Mouse (Mus musculus): ENCODE data around the gene Kcne3.

Kcne3 gene

DNA sequence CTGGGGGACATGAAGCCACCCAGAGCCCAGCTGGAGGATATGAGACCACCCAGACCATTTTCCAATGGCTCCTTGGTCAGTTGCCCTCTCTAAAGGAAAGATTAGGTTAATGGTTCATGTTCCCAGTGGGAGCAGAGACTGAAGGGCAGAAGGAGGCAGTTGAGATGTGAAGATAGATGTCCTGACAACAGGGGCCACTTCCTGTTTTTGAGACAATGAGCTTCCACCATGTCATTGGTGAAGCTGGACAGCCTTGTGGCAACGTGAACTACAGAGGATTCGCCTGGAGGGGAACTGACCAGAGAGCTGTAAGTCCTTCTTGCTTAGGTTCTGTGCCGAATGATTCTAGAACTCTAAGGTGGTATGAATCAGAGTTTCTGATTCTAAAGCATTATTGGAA is at the start of gene Kcne3:
Kcne3 (plus strand) TSS at position 234 of the 400 bp plus-strand sequence.
- DNase-seq, result no peak

DNA sequence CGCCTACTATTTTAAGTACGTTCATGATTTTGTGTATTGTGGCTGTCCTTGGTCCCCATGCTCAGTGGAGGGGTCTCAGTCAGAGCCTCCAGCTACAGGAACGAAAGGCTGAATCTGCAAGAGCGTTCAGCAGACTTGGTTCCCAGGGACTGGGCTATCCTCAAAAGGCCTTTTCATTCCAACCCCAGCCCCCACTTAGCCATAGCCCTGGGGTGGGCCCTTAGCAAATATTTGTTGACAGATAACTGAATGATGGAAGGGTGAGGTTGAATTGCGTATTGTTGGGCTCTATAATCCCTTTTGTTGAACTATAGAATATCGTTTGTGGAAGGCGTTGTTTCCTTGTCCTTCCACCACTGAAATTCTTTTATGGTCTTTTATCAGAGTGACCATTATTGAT is 49.8 kb upstream of the Kcne3 start:
- no peak for DNase-seq

DNA sequence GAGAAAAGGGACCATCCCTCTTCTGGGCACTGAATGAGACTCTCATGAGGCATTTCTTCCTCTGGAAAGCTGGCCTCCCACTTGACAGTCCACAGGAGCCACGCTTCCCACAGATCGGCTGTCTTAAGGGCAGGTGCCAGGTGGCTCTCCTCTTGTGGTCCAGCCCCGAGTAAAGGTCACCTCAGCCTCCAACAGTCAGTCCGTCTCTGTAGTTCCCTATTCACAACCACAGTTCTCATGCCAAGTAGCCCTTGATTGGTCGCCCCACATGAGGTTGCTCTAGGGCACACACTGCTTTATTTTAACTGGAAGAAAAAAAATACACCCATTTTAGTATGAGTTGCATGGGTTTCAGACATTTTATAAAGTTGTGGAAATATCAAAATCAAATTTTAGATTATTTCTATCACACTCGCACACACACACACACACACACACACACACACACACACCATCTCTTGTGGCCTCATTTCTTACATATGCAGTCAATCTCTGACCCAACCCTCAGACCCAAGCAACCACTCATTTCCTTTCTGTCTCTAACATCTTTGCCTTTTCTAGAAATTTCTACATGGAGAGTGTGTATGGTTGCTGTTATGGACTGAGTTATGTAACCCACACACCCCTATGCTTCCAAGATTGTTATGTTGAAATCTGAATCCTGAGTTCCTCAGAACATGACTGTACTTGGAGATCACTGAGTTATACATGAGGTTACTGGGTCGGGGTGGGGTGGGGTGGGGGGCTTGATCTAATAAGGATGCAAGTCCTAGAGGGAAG is 47.9 kb upstream of the Kcne3 start:
- no peak for DNase-seq

DNA sequence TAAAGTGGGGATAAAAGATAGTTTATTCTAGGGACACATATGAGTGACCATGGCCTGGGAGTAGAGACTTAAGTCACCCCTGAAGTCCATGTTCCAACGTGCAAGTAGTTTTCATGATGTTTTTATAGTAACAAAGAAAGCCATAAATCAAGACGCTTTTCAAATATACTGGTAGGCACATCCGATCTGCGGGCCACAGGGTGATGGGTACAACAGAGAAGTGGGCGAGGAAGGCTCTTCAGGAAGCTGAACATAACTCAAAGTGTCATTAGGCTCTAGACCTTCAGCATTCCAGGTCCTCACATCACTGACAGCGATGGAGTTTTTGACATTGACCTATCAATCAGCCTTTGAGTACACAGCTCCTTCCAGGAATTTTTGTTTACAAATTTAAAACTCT is 45.7 kb upstream of the Kcne3 start:
- DNase-seq, result no peak

DNA sequence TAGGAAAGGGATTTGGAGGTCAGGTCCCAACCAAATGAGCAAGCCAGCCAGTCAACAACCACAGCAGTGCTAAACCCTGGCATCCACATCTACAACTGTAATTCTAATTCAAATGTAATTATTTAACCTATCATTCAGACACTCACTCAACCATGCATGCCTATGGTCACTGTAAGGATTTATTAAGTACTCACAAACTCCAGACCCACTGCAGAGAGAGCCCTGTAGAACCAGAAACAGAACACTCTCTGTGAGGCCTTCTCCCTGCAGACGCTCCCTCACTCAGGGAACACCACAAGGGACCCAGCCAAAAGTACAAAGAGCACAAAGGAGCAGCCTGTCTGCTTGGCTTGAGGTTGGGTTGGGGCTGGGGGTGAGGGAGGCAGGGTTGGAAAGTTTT is 43.9 kb upstream of the Kcne3 start:
- DNase-seq, result no peak

DNA sequence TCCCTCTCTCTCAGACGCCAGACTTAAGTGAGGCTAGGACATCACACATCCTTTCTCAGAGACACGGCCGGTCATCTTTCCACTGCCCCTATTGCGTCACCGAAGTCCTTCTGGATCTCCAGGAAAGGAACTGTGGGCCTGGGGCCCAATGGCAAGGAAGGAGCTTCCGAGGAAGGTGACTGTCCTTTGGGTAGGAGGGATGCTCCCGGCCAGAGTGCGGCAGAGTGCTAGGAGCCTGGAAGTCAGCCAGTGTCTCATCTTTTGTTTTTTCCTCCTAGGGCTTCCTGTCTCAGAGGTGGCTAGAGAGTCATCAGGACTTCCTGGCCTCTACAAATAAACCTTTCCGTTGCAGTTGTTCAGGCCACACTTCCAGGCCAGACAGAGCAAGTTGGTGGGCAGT is 39.3 kb upstream of the Kcne3 start:
- DNase-seq, result peak; percentile 61

DNA sequence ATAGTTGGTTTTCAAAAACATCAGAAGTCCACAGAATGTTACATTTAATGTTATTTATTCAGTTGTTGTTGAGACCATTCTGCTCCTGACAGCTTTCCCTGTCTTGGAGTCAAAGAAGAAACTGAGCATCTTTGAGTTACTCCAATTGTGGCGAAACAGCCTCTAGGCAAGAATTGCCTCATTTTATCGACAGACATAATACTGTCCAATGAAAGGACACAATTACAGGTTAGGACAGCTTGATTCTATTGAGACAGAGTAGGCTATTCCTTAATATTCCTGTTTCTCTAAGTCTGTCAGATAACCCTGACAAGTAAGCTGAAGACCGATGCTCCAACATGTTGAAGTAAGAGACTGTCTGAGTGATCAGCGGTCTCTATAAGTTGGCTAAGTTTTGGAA is 38.2 kb upstream of the Kcne3 start:
- no peak for DNase-seq

DNA sequence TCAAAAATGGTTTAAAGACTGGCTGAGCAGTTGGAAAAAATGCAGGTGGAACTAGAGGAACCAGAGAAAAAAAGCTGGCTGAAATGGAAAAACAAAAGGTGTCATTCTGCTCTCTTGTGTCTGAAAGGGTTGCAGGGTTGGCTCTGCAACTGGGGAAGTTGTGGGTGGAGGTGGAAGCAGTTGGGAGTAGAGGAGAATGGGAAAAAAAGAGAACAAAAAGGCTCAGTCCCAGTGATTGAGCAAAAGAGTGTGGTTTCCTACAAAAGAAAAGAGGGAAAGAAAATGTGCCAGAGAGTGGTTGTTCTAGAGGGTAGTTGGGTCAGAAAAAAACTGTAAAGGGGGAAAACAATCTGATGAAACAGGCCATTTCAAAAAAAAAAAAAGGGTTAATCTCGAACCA is 35.7 kb upstream of the Kcne3 start:
- no peak for DNase-seq

DNA sequence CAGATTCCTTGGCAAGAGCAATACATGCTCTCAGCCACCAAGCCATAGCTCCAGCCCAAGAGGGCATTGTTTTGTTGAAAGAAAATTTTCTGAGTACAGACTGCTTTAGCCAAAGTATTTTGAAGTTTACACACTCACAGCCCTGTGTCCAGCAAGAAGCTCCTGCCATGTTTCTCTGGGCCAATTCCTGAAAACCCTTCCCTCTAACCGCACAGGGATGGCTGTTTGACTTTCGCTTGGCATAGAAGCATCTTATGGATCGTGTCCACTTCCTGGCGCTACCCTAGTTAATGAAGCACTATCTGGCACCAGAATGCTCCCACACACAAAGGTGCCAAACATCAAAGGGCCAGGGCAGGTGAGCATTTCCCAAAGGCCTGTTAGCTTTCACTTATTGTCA is 27.7 kb upstream of the Kcne3 start:
- no peak for DNase-seq

DNA sequence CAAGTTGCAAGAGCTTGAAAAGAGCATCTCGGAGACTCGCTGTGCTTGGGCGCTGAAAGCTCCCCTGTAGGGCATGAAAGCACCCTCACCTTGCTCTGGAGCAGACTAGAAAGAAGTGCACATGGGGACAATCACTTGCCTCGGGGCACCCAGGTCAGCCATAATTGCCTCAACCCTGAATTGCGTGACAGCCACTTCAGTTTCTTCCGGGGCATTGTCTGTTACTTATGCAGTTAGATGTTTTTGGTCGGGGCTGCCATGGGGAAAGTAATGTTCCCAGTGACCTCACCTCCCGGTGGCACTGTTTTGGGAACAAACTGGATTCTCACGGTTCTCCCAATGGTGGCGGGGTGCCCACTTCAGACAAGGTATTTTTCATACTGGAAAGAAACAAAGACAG is 26.2 kb upstream of the Kcne3 start:
- peak; percentile 48 for DNase-seq

DNA sequence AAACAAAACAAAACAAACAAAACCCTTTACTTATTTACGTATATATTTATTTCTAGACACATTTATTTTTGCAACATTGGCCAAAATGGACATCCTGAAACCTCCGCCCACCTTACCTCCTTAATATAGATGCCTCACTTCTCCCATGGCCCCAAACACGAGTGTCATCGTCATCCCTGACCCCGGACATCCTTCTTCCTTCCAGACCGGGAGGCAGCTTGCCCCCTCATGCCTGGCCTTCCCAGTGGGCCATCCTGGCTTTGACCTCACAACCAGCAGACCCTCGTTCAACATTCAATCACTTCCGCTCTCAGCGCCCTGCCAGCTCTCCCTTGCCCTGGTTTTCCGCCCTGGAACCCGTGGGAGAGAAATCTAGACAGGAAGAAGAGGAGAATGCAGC is 25.7 kb upstream of the Kcne3 start:
- peak; percentile 25 for DNase-seq

DNA sequence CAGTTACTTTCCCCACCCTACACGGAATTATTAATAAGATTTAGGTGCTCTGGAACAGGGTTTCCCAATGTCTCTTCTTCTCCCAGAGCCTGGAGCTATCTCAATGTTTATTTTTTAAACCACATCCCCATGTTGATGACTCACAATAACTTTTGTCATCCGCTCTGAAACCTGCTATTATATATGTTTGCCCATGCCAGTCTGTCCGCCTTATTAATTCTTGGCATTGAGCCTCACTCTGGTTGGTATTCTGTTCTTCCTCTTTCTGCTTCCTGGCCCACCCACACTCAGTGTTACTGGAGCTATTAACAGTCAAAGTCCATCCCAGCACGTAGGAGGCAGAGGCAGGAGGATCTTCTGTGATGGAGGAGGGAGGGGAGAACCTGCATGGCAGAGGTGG is 18.6 kb upstream of the Kcne3 start:
- DNase-seq, result no peak

DNA sequence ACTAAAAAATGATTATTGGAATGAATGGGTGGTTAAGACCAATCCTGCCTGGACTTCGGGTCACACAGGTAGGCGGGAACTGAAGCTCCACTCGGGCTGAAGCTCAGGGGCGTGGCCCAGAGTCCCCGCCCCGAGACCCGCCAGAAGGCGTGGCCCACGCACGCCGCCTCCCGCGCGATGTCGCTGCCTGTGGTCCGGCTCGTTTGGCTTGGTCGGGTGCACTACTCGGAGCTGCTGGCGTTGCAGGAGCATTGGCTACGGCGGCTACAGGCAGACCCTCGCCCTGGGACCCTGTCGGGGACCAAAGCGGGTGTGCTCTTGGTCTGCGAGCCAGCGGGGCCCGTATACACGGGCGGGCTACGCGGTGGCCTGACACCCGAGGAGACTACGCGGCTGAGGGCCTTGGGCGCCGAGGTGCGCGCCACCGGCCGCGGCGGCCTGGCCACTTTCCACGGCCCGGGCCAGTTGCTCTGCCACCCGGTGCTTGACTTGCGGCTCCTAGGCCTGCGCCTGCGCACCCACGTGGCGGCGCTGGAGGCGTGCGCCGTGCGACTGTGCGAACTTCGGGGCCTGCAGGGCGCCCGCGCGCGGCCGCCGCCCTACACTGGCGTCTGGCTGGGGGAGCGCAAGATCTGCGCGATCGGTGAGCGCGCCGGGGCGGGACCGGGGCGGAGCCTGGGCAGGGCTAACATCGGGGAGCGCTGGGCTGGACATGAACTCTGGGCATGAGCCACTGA is 17.0 kb upstream of the Kcne3 start, which contains the start of gene Lipt2:
Lipt2 (plus strand) TSS at position 173 of the 737 bp plus-strand sequence.
- peak; percentile 95 for DNase-seq

DNA sequence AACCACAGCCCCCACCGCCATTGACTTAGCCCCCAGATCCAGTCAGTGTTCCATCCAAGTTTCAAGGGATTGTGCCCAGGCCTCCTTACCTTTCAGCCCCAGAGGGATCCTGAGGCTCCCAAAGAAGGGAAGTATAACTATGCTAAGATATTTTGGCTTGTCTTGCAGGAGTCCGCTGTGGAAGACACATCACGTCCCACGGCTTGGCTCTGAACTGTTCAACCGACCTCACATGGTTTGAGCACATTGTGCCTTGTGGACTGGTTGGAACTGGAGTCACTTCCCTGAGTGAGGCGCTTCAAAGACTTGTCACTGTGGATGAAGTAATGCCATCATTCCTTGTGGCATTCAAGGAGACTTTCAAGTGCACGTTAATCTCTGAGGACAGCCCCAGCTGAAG is 16.3 kb upstream of the Kcne3 start:
- DNase-seq, result no peak

DNA sequence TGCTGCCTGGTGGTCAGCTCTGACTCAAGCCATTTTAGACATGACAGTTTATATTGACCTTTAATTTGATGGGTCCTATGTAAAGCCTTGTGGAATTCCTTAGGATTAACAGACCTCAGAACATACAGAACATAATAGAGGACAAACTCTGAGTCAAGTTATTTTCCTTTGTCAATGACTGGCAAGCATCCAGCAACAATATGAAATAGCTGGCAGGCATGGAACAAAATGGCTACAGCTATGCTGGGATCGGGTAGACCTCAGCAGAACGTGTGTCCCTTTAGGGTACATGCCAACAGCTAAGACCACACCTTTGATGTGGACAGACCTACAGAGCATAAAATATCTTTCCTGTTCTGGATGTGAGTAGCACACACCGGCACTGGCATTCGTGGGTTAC is 12.8 kb upstream of the Kcne3 start:
- no peak for DNase-seq

DNA sequence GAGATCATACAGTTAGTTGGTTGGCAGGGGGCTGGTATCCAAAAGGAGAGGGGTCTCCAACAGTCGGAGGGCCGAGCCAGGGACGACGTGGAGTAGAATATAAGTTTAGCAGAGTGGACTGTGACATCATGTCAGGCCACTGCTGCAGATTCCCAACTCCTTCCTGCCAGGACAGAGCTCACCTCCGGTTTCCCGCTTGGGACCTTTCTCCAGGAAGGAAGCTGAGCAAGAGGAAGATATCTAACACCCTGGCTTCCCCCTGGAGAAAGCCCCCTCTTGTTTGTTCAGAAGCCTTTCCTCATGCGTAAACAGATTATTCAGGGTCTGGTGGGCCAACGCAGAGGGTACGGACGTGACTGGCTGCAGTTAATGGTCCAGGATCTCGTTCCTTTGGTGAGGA is 7.6 kb upstream of the Kcne3 start:
- peak; percentile 42 for DNase-seq

DNA sequence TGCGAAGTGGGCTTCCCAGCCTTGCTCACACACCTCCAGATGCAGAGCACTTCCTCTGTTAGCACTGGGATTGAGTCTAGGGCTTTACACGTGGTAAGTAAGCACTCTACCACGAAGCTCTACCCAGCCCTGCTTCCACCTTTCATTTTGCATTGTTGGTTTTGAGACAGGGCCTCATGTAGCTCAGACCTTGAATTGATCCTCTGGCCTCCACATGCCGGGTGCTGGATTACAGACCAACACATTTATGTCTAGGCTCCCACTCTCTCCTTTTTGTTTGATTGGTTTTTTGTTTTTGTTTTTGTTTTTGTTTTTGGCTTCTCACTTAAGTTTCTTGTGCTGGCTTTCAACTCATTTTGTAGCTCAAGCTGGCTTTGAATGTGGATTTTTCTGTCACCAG is 5.5 kb upstream of the Kcne3 start:
- DNase-seq, result no peak

DNA sequence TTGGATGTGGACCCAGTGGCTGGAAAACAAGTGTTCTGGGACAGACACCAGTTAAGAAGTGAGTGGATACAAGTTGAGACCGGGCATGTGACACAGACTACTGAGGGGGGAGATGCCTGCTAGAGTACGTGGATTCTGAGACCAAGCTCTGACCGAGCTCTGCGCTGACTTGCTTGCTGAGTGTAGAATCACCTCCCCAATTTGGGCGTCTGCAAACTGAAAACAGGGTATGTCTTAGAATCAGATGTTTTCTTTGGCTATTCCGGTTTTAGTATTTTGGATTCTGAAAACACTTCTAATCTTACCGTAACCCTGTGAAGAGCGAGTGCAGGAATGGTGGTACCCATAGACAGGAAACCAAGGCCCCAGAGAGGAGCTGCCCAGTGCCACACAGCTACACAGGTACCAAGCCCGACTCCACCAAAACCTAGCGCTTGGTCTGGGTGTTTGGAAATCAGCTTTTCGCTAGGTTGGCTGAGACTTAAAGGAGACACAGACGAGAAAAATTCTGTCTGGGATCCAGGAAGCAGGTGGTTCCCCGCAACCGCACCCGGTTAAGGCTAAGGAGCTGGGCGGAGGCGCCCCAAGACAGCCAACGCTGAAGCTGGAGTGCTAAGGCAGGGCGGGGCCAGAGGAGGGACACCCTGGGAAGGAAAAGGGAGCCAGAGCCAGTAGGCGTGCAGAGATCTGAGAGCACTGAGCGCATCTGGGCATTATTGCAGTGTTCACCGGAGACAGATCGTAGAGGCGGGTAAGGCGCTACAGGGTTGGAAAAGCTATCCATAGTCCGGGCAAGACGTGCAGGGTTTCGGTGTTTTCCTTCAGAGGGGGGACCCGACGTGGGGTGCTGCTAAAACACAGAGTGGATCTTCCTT is 2.0 kb downstream of the Kcne3 start:
- peak; percentile 70 for DNase-seq

DNA sequence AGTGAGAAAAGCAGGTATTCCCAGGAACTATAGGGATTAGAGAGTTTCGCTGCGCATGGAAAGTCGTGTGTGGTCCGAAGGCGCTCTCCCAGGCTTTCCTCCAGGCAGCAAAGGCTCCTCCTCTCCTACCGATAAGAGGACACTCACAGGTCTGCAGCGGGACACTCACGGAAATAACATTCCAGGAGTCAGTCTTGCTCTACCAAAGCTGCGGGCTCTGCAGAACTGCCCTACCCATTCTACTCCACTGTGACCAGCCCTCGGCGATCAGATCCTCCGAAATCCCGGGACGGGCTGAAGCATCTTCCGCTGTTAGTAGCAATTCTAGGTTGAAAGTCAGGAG is 2.6 kb downstream of the Kcne3 start:
- DNase-seq, result peak; percentile 15

DNA sequence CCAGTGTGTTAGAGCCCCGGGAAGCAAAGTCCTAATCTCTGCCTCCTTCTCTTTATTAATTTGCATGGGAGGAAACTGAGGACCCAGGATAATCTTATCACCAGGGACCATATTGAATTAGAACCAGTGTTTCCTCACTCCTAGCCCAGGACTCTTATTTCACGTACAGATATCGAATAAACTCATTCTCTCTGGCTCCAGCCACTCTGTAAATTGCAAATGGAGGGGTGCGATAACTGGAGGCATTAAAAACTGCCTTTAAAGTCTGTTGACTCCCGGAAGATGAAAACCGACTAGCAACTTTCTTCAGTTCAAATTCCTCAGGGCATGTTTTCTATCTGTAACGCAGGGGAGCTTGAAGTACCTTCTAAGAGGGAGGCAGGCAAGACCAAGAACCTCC is 3.1 kb downstream of the Kcne3 start:
- no peak for DNase-seq

DNA sequence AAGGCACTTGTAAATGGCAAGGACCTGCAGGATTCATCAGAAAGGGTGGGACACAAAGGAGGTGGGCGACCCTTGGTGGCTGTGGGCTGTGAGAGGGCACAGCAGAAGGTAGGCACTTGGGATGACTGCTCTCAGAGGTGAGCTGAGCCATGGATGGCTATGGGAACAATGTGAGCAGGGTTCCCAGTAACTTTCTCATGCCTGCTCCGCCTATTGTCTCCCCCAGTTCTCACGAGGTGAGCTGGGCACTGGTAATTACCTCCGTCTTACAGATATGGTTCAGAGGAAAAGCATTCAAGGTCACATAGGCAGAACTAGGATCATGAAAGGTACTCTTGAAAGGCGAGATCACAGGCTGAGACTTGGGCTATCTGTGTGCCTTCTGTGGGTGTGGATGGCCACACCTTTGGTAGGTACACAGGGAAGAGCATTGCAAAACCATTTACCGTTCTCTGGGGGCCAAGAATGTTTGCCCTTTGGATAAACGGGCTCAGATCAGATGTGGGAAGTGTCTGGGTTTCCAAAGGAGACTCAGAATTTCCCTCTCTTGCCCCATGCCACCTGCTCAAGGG is 3.6 kb downstream of the Kcne3 start:
- no peak for DNase-seq

DNA sequence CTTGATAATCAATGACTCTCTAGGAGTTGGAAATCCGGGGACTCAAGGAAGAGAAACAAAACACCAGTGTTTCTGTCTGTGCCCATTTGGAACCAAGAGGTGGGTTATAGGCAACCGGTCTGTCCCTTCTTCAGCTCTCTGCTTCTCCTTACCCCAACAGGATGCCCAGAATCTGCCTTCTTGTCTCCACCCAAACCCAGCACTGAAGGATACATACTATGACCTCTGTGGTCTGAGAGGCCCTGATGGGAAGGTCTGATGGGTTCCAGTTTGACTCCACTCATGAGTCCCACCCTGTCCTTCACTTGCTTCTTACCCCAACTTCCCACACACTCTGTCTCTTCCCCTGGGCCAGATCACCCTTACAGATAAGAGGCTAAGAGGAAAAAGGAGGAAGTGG is 4.9 kb downstream of the Kcne3 start:
- no peak for DNase-seq

DNA sequence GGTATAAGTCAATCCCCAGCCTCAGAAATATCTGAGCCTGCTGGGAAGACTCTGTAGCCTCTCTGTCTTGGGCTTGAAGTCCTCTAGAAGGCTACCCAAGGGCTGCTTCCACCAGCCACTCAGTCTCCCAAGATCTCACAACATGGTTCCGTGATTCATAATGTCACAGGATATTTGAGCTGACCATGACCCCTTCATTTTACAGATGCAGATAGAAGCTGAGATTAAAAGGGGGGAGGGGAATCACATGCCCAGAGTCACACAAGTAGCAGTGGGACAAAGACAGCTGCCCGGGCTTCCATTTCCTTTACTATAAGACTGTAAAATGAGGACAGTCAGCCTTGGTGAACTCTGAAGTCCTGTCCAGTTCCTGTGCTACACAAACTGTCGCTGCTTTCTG is 5.3 kb downstream of the Kcne3 start:
- DNase-seq, result no peak

Data from kidney, postnatal 10 days (tissue).